Mouse (Mus musculus) liver, embryonic 15.5 days (tissue): ENCODE results near the gene Fubp3. TPM values are rescaled to one million over a fixed set of nuclear protein-coding genes. Genes with fewer than 3 reads are reported as not detected.

Experiments used
- ATAC-seq: fragments of 200-750 bp; cut with Nextera tagmentation; 2 replicates; pipeline ENCODE4 v1.8.0; 2017; ENCODE audit warnings: moderate number of reproducible peaks, mild to moderate bottlenecking, moderate library complexity; ENCODE audit not compliant: insufficient read depth
- H3K27ac ChIP-seq: fragments of 300-500 bp; sonication (generic); replicated peaks from 2 replicates; pipeline ENCODE4 v1.5.1; 2015; ENCODE audit warnings: mild to moderate bottlenecking, inconsistent platforms
- H3K27me3 ChIP-seq: fragments of 300-500 bp; sonication (generic); 2 replicates; pipeline ENCODE4 v1.6.1; 2015; ENCODE audit warnings: mild to moderate bottlenecking, inconsistent platforms
- H3K36me3 ChIP-seq: fragments of 300-500 bp; sonication (generic); replicated peaks from 2 replicates; pipeline ENCODE4 v1.6.1; 2015; ENCODE audit warnings: moderate library complexity, mild to moderate bottlenecking, inconsistent platforms
- H3K4me1 ChIP-seq: fragments of 300-500 bp; sonication (generic); replicated peaks from 2 replicates; pipeline ENCODE4 v1.6.1; 2015; ENCODE audit warnings: inconsistent platforms
- H3K4me2 ChIP-seq: fragments of 300-500 bp; sonication (generic); 2 replicates; pipeline ENCODE4 v1.6.1; 2015; ENCODE audit warnings: moderate library complexity, mild to moderate bottlenecking, inconsistent platforms
- H3K4me3 ChIP-seq: fragments of 300-500 bp; sonication (generic); replicated peaks from 2 replicates; pipeline ENCODE4 v1.5.1; 2015; ENCODE audit warnings: mild to moderate bottlenecking, inconsistent platforms
- H3K9ac ChIP-seq: fragments of 300-500 bp; sonication (generic); 2 replicates; pipeline ENCODE4 v1.6.1; 2015; ENCODE audit warnings: moderate library complexity, mild to moderate bottlenecking, inconsistent platforms
- H3K9me3 ChIP-seq: fragments of 300-500 bp; sonication (generic); replicated peaks from 2 replicates; pipeline ENCODE4 v1.6.1; 2016; ENCODE audit warnings: inconsistent platforms
- WGBS: fragments of 180-500 bp; shearing (Covaris S2); methylation state at CpG from one replicate; pipeline ENCODE4 v1.1.7; 2015; ENCODE audit warnings: mixed read lengths; ENCODE audit not compliant: insufficient replicate concordance; 5-methylcytosine and 5-hydroxymethylcytosine counted together
- polyA plus RNA-seq: library from polyadenylated mRNA; unstranded; fragments of >200 nt; fragmentation: Nextera tagmentation; extraction: Ambion mirVana; gene quantifications from 2 replicates; pipeline ENCODE4 v1.2.1, GENCODE M21; 2015

Gene Fubp3
- polyA plus RNA-seq, 1 experiment from 2014 or later = 20.6 TPM

DNA sequence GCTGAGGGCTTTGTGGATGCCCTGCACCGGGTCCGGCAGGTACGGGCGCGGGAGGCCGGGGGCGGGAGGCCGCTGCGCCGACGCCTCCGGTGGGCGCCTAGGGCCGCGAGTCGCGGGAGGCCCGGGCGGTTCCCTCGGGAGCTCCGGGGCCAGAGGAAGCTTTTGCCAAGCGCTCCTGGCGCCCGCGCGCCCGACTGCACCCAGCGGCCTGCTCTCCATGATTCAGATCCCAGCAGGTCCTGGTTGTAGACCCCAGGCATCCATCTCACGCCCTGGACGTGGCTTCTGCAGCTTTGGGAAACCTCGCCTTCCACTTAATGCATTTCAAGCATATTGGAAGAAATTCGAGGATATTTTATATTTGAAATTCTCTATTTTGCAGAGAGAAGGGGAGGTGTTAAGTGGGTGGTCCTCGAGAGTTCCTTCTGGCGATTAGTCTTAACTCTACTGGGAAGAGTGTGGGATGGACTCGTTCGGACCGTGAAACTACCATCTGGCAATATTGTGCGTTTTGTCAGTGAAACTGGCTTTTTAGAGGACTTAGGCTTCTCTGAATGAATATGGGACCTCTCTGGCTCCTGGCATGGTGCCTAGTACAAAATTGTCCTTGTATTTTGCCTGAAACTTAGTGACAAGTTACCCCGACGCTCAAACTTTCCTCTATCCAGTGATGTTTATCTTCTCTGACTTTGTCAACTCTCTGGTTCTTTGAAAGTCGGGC, 624 bp downstream of the Fubp3 start:
- no peaks in the 10 kb centered on the region for H3K9me3 ChIP-seq
- H3K4me1 ChIP-seq = peaks cover 27% of the 10 kb centered on the region
- 1% methylated on average over 41 of the region's 41 CpGs for WGBS
- peak overlapping the region; percentile 77 for H3K27ac ChIP-seq
- peak overlapping the region; percentile 81 for H3K9ac ChIP-seq
- H3K4me2 ChIP-seq = peak overlapping the region; percentile 87
- H3K4me3 ChIP-seq = peak overlapping the region; percentile 91
- H3K36me3 ChIP-seq = 0 out of 2 replicates have a peak, but pooled peaks cover 8% of the 10 kb centered on the region
- ATAC-seq = no peak
- no peaks in the 10 kb centered on the region for H3K27me3 ChIP-seq

DNA sequence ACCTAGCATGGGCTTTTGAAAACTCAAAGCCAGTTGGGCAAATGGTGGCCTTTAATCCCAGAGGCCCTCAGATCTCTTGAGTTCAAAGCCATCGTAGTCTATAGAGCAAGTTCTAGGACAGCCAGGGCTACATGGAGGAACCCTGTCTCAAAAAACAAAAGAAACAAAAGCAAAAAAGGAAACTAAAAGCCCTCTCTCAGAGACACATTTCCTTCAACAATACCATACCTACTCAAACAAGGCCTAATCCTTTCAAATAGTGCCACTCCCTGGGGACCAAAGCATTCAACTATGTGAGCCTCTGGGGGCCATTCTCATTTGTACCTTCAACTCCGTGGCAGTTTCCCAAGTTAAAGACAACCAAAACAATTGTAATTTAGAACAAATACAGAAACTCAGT, 9.2 kb downstream of the Fubp3 start:
- Histone ChIP-seq H3K4me2 (no peak overlapping the region), H3K9ac (no peak overlapping the region), H3K27ac (no peak overlapping the region), H3K36me3 (peaks cover 40% of the 10 kb centered on the region), H3K27me3 (no peaks in the 10 kb centered on the region), H3K4me3 (no peak overlapping the region), H3K4me1 (0 out of 2 replicates have a peak, but pooled peaks cover 3% of the 10 kb centered on the region), H3K9me3 (no peaks in the 10 kb centered on the region)
- no peak for ATAC-seq
- WGBS = 74% methylated on average over 2 of the region's 2 CpGs

- Histone ChIP-seq H3K4me2 (no peak overlapping the region), H3K4me1 (peaks cover 12% of the 10 kb centered on the region), H3K27ac (no peak overlapping the region), H3K27me3 (no peaks in the 10 kb centered on the region), H3K9me3 (no peaks in the 10 kb centered on the region), H3K36me3 (peaks cover 31% of the 10 kb centered on the region), H3K4me3 (no peak overlapping the region), H3K9ac (no peak overlapping the region)
- 72% methylated on average over 9 of the region's 9 CpGs for WGBS
- no peak for ATAC-seq
These were observed 19.5 kb downstream of the Fubp3 start for GRCm38 (mm10) chr2:31591799-31592484.

- peak overlapping the region; percentile 16; the same call in 1 of the 2 replicates for H3K4me2 ChIP-seq
- no peak overlapping the region for H3K4me3 ChIP-seq
- peak; percentile 73 for ATAC-seq
- H3K36me3 ChIP-seq = peaks cover 83% of the 10 kb centered on the region
- H3K9me3 ChIP-seq = no peaks in the 10 kb centered on the region
- no peaks in the 10 kb centered on the region for H3K27me3 ChIP-seq
- peaks cover 39% of the 10 kb centered on the region for H3K4me1 ChIP-seq
- H3K9ac ChIP-seq = no peak overlapping the region
- 14% methylated on average over 1 of the region's 1 CpGs for WGBS
- H3K27ac ChIP-seq = no peak overlapping the region; the same call in 1 of the 2 replicates
These were observed 35.1 kb downstream of the Fubp3 start for GRCm38 (mm10) chr2:31607555-31607954.

DNA sequence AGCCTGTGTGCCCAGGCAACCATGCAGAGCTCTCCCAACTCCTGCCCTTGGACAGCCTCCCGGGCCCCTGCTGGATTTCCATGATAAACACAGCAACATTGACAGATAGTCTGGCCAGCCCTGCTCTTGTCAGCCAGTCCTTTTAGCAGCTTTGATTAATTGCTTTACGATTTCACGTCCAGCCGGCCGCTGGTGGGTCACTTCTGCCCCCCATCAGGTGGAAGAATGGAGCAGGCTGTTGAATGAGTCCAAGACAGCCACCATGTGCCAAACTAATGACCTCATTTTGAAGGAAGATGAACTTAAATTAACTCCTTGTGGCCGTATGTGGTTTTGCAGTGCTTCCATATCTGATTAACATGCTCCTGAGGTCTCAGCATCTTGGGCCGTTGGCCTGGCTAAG, 37.4 kb downstream of the Fubp3 start:
- Histone ChIP-seq H3K27ac (no peak overlapping the region), H3K9ac (no peak overlapping the region), H3K4me3 (no peak overlapping the region), H3K9me3 (no peaks in the 10 kb centered on the region), H3K27me3 (no peaks in the 10 kb centered on the region), H3K36me3 (peaks cover 83% of the 10 kb centered on the region), H3K4me1 (peaks cover 39% of the 10 kb centered on the region), H3K4me2 (no peak overlapping the region)
- WGBS = 53% methylated on average over 7 of the region's 7 CpGs
- ATAC-seq = no peak

- no peak overlapping the region for H3K9ac ChIP-seq
- ATAC-seq = no peak
- WGBS = 77% methylated on average over 4 of the region's 4 CpGs
- no peaks in the 10 kb centered on the region for H3K27me3 ChIP-seq
- H3K36me3 ChIP-seq = peaks cover 83% of the 10 kb centered on the region
- no peak overlapping the region for H3K4me3 ChIP-seq
- peaks cover 39% of the 10 kb centered on the region for H3K4me1 ChIP-seq
- H3K27ac ChIP-seq = no peak overlapping the region
- H3K4me2 ChIP-seq = no peak overlapping the region
- no peaks in the 10 kb centered on the region for H3K9me3 ChIP-seq
These were observed 38.5 kb downstream of the Fubp3 start for GRCm38 (mm10) chr2:31610922-31611321.

- Histone ChIP-seq H3K27ac (no peak overlapping the region), H3K9me3 (no peaks in the 10 kb centered on the region), H3K36me3 (peaks cover 80% of the 10 kb centered on the region), H3K27me3 (no peaks in the 10 kb centered on the region), H3K9ac (no peak overlapping the region), H3K4me3 (no peak overlapping the region), H3K4me2 (no peak overlapping the region), H3K4me1 (peaks cover 38% of the 10 kb centered on the region)
- no peak for ATAC-seq
- WGBS = 67% methylated on average over 8 of the region's 8 CpGs
These were observed 38.9 kb downstream of the Fubp3 start for GRCm38 (mm10) chr2:31611400-31611799.

GRCm38 (mm10) chr2:31612627-31613026, 40.2 kb downstream of the Fubp3 start:
- Histone ChIP-seq H3K27ac (no peak overlapping the region), H3K36me3 (peaks cover 73% of the 10 kb centered on the region), H3K4me2 (no peak overlapping the region), H3K4me3 (no peak overlapping the region), H3K9me3 (no peaks in the 10 kb centered on the region), H3K9ac (no peak overlapping the region), H3K4me1 (peaks cover 26% of the 10 kb centered on the region), H3K27me3 (no peaks in the 10 kb centered on the region)
- no peak for ATAC-seq
- WGBS = 62% methylated on average over 6 of the region's 6 CpGs

DNA sequence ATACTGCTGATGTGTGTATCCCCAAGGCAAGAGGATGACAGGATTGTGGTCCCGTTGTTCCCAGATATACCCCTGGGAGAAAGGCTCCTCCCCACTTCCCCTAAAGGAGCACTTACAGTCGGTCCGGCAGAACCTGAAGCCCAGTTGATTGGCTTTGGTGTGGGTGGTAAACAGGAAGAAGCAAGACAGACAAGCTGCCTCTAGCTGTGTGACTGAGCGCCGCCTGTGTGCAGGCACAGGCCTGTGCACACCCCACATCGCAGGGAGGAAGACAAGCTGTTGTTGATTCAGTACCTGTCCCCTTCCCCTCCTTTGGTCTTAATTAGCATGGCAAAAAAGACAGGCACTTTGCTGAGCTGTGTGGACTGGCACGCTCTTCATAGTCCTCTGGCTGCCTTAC, 41.3 kb downstream of the Fubp3 start:
- H3K27ac ChIP-seq = no peak overlapping the region
- H3K4me3 ChIP-seq = no peak overlapping the region
- peaks cover 68% of the 10 kb centered on the region for H3K36me3 ChIP-seq
- H3K4me1 ChIP-seq = peaks cover 15% of the 10 kb centered on the region; the same call in 1 of the 2 replicates
- H3K9ac ChIP-seq = no peak overlapping the region
- ATAC-seq = no peak
- no peaks in the 10 kb centered on the region for H3K27me3 ChIP-seq
- 73% methylated on average over 7 of the region's 7 CpGs for WGBS
- no peak overlapping the region for H3K4me2 ChIP-seq
- no peaks in the 10 kb centered on the region for H3K9me3 ChIP-seq

DNA sequence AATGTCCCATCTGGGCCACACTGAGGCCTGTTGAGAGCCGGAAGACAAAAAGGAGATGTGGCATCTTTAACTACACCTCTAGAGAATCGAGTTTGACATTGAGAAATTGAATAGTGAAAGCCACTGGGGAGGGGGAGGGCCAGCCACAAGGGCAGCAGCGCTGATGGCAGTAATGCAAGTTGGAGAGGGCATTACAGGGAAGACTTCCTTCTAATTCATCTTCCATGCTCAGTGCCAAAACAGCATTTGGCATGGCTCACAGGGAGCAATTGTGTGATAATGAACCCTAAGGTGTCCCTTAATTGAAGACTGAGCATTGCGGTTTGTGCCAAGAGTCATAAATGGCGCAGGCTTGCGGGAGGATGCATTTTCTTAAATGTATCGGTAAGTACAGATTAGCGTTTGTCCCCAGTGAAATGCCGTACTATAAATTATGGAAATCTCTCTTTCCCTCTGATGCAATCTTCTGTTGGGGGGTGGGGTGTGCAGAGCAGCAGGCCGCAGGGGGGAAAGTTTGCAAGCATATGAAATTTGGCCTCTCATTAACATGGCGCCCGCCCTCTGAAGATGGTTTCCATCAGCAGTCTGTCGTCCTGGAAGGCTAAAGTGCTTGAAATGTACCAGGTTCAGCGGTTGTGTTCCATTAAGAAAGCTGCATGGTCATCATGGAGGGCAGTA, 46.2 kb downstream of the Fubp3 start:
- WGBS = 75% methylated on average over 14 of the region's 14 CpGs
- Histone ChIP-seq H3K27ac (no peak overlapping the region), H3K4me3 (no peak overlapping the region), H3K9ac (no peak overlapping the region), H3K9me3 (no peaks in the 10 kb centered on the region), H3K4me1 (no peaks in the 10 kb centered on the region), H3K4me2 (no peak overlapping the region), H3K27me3 (no peaks in the 10 kb centered on the region), H3K36me3 (peaks cover 28% of the 10 kb centered on the region)
- no peak for ATAC-seq

DNA sequence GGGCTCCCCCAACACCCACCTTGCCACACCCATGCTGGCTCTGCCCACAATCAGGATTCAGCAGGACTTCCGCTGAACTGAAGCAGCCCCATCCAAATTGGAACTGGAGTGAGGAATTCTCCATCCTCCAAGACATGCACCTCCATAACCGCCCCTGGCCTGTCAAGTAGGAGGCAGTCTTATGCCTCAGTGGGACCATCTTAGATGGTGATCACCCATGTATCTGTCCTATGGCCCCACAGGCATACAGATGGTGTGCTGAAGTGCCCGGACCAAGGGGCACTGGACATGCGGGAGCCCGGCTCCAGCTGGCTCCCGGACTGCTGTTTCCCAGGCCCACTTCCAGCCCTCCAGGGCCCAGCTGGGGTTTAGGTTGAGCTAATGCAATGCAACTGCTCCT, 46.8 kb downstream of the Fubp3 start:
- H3K9me3 ChIP-seq = no peaks in the 10 kb centered on the region
- no peak for ATAC-seq
- no peak overlapping the region for H3K9ac ChIP-seq
- 84% methylated on average over 6 of the region's 6 CpGs for WGBS
- no peaks in the 10 kb centered on the region for H3K27me3 ChIP-seq
- no peaks in the 10 kb centered on the region for H3K4me1 ChIP-seq
- H3K27ac ChIP-seq = no peak overlapping the region
- H3K36me3 ChIP-seq = peaks cover 24% of the 10 kb centered on the region
- H3K4me3 ChIP-seq = no peak overlapping the region
- no peak overlapping the region for H3K4me2 ChIP-seq
